Mouse (Mus musculus): Measurements from ENCODE around the gene Dmrtc2.

The Dmrtc2 gene

GRCm38 (mm10) chr7:24902630-24903443, 33.0 kb downstream of the Dmrtc2 start, which contains the start of gene Arhgef1:
TSS of gene Arhgef1 (plus strand) at chr7:24902912.
- DNase-seq = peak; percentile 90

- DNase-seq = peak; percentile 33
Measured at GRCm38 (mm10) chr7:24903444-24903825, 33.6 kb downstream of the Dmrtc2 start.

- DNase-seq = peak; percentile 98
Measured at GRCm38 (mm10) chr7:24904070-24904483, 34.2 kb downstream of the Dmrtc2 start.

- DNase-seq = peak; percentile 68
Measured at GRCm38 (mm10) chr7:24904936-24905335, 35.1 kb downstream of the Dmrtc2 start.

- DNase-seq = peak; percentile 65
Measured at GRCm38 (mm10) chr7:24906551-24906950, 36.7 kb downstream of the Dmrtc2 start.

- DNase-seq = peak; percentile 89
Measured at GRCm38 (mm10) chr7:24907211-24907748, 37.4 kb downstream of the Dmrtc2 start.

- DNase-seq = no peak
Measured at GRCm38 (mm10) chr7:24912480-24912879, 42.6 kb downstream of the Dmrtc2 start.

GRCm38 (mm10) chr7:24918763-24919323, 49.0 kb downstream of the Dmrtc2 start:
- DNase-seq = no peak

- no peak for DNase-seq
Measured at GRCm38 (mm10) chr7:24919728-24920127, 49.9 kb downstream of the Dmrtc2 start.

Measured in thymus, postnatal 14 days (tissue).